Mouse (Mus musculus) ES-Bruce4 (cell line): ENCODE results near the gene Ndufb6. TPM values are rescaled to one million over a fixed set of nuclear protein-coding genes. Genes with fewer than 3 reads are reported as not detected.

Experiments used
- H3K27ac ChIP-seq: 2 replicates; pipeline ENCODE4 v1.5.1; 2012; ENCODE audit warnings: low read length, inconsistent platforms; ENCODE audit not compliant: insufficient read depth
- H3K27me3 ChIP-seq: 2 replicates; pipeline ENCODE4 v1.6.1; 2012; ENCODE audit warnings: mild to moderate bottlenecking, low read length, inconsistent platforms; ENCODE audit not compliant: control insufficient read depth, poor library complexity, insufficient read depth, severe bottlenecking
- H3K36me3 ChIP-seq: 2 replicates; pipeline ENCODE4 v1.6.1; 2012; ENCODE audit warnings: inconsistent platforms, mild to moderate bottlenecking, low read length, moderate library complexity; ENCODE audit not compliant: control insufficient read depth, poor library complexity, insufficient read depth, severe bottlenecking
- H3K4me1 ChIP-seq: one replicate; pipeline ENCODE4 v1.8.1; 2011; ENCODE audit warnings: low read length; ENCODE audit not compliant: control insufficient read depth, insufficient read depth
- H3K4me3 ChIP-seq: 2 replicates; pipeline ENCODE4 v1.5.1; 2011; ENCODE audit warnings: low read depth, mild to moderate bottlenecking, low read length
- H3K9ac ChIP-seq: 2 replicates; pipeline ENCODE4 v1.6.1; 2012; ENCODE audit warnings: low read depth, mild to moderate bottlenecking, inconsistent platforms; ENCODE audit not compliant: poor library complexity, severe bottlenecking
- H3K9me3 ChIP-seq: replicated peaks from 2 replicates; pipeline ENCODE4 v1.6.1; 2012; ENCODE audit warnings: mild to moderate bottlenecking, low read length, inconsistent platforms; ENCODE audit not compliant: control insufficient read depth, poor library complexity, insufficient read depth, severe bottlenecking
- CTCF ChIP-seq: IDR thresholded peaks from one replicate; pipeline ENCODE4 v1.8.1; 2011; ENCODE audit warnings: low read depth, low read length
- EP300 ChIP-seq: IDR thresholded peaks from 2 replicates; pipeline ENCODE4 v1.6.1; 2011; ENCODE audit warnings: low read depth, low read length; ENCODE audit not compliant: insufficient read depth
- POLR2A ChIP-seq: IDR thresholded peaks from one replicate; pipeline ENCODE4 v1.8.1; 2011; ENCODE audit warnings: low read length; ENCODE audit not compliant: insufficient read depth
- polyA plus RNA-seq: library from polyadenylated mRNA; stranded (reverse); fragments of >200 nt; gene quantifications from 2 replicates; pipeline ENCODE4 v1.2.4, GENCODE M21; 2011; ENCODE audit warnings: low read depth; ENCODE audit not compliant: missing spikeins, insufficient read depth, insufficient read length

Ndufb6 gene
- polyA plus RNA-seq, 1 experiment, result 151 TPM

DNA sequence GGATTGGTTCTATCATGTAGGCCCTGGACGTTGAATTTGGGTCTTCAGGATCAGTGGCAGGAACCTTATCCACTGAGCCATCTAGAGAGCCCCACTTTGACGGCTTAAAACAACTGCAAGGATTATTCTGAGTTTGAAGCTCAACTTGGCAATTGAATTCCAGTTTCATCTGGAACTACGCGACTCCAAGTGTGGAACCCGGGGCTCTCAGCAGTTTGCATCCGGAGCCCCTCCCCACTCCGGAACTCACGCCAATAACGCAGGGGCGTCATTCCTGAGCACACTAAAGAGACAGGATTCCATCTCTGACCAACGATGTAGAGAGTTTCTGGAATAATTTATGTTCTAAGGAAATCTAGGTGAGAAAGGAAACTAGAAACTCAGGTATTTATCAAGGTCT lies 52.1 kb downstream of the Ndufb6 start:
- Histone ChIP-seq H3K9me3 (no peaks in the 10 kb centered on the region), H3K36me3 (no peaks in the 10 kb centered on the region), H3K9ac (peak overlapping the region; percentile 47; the same call in 1 of the 2 replicates), H3K4me1 (peaks cover 3% of the 10 kb centered on the region), H3K4me3 (no peak overlapping the region), H3K27me3 (no peaks in the 10 kb centered on the region), H3K27ac (peak overlapping the region; percentile 92)
- TF ChIP-seq EP300 (peak; percentile 41; the same call in 1 of the 2 replicates), POLR2A (no peak)

DNA sequence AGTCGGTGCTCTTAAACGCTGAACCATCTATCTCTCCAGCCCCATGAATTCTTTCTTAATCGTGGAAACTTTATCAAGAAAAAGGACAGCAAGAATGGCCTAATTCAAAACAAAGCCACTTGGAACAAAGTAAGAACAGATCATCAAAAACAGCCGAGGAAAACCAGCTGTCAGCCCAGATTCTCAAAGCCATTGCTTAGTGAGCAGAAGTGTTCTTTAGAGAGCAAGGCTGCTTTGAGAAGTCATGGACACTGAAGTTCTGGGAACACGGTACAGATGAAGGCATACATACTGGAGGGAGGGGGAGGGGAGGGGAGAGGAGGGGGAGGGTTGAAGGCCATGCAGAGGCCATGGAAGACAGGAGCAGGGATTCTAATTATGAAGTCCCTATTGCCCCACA lies 53.1 kb downstream of the Ndufb6 start:
- TF ChIP-seq POLR2A (no peak), EP300 (no peak), CTCF (no peak)

DNA sequence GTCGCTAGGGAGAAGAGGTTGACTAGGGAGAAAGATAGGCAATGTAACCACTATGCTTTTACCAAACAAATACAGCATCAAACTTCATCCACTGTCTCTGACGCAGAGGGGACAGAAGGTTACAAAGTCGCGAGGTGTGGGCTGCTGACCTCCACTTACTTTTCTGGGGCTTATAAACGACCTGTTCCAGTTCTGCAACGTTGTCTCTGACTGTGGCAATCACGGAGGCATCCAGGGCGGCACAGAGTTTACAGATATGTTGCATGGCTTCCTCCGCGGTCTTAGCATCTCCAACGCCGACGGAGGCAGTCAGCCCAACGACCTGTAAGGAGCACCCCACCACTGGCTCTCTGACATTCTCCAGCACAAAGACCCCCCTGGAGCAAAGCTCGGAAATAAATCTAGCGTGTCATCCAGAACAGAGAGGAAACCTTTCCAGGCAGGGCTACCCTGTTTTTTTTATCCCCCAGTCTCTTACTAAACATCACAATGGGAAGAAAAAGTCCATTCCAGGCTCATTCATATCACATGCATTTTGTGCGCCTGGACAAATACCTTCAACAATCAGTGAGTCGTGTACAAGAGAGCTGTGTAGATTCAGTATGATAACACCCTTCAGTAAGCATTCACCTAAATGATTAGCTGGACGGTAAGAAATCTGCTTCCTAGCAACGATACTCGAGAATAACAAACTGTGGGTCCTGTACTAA lies 57.2 kb downstream of the Ndufb6 start:
- H3K4me1 ChIP-seq, result peaks cover 5% of the 10 kb centered on the region
- H3K9me3 ChIP-seq, result no peaks in the 10 kb centered on the region
- 0 out of 2 replicates have a peak overlapping the region, but pooled peaks have one; percentile 32 for H3K27ac ChIP-seq
- no peaks in the 10 kb centered on the region; the same call in 1 of the 2 replicates for H3K36me3 ChIP-seq
- TF ChIP-seq POLR2A, result no peak
- no peak for TF ChIP-seq CTCF
- TF ChIP-seq EP300, result no peak
- no peak overlapping the region for H3K4me3 ChIP-seq
- no peak overlapping the region for H3K9ac ChIP-seq
- H3K27me3 ChIP-seq, result no peaks in the 10 kb centered on the region

More for the DNA sequence above, 53.1 kb downstream of the Ndufb6 start:
- Histone ChIP-seq H3K9ac (no peak overlapping the region), H3K36me3 (no peaks in the 10 kb centered on the region), H3K27me3 (no peaks in the 10 kb centered on the region), H3K4me1 (peaks cover 6% of the 10 kb centered on the region), H3K9me3 (no peaks in the 10 kb centered on the region), H3K4me3 (no peak overlapping the region), H3K27ac (no peak overlapping the region)

DNA sequence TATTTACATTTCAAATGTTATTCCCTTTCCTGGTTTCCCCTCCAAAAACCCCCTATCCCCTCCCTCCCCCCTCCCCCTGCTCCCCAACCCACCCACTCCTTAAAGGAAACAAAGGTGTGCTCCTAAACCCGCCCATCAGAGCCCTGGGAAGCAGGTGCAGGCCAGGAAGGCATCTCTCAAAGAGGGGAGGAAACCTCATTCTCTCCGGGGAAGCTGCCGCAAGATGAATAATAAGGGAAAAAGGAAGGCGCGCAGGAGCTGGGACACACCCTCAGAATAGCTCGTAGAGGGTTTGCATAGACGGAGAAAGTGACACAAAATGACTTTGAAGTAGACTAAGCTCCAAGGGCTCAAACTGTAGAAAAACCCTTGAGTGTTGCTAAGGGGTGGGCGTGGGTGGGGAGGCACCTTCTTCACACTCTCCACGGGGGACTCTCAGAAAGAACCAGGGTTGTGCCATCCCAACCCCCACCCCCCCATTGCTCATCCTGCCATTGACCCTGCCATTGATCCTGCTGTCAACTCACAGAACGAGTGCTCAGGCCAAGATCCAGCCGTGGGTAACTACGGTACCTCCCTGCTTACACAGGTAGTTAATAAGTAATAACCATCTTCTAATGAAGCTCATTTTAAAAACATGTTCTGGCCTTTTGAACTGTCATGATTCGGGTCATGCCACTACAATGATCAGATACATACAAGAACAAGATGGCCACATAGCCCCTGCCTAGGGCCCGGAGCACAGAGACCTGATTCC lies 58.0 kb downstream of the Ndufb6 start:
- Histone ChIP-seq H3K9ac (no peak overlapping the region), H3K9me3 (no peaks in the 10 kb centered on the region), H3K27me3 (no peaks in the 10 kb centered on the region), H3K4me3 (no peak overlapping the region), H3K36me3 (no peaks in the 10 kb centered on the region; the same call in none of the 2 replicates), H3K27ac (0 out of 2 replicates have a peak overlapping the region, but pooled peaks have one; percentile 32), H3K4me1 (peaks cover 5% of the 10 kb centered on the region)
- no peak for TF ChIP-seq CTCF
- 0 out of 2 replicates have a peak, but pooled peaks have one; percentile 20 for TF ChIP-seq EP300

Other genes starting within 250 kb of the Ndufb6 start
- 46.7 and 49.5 TPM in 2 replicates for gene Aco1, start 136.3 kb downstream of the Ndufb6 start, polyA plus RNA-seq
- gene Ddx58, start 39.6 kb downstream of the Ndufb6 start, polyA plus RNA-seq, result 43.6 and 45.1 TPM in 2 replicates
- gene Smim27, start 9.8 kb downstream of the Ndufb6 start, polyA plus RNA-seq, result 4.4 and 4.5 TPM in 2 replicates
- gene Topors, start 9.6 kb downstream of the Ndufb6 start, polyA plus RNA-seq, result 62.2 and 66.3 TPM in 2 replicates
- not detected in 2 replicates for gene Tmem215, start 192.8 kb upstream of the Ndufb6 start, polyA plus RNA-seq